Mouse (Mus musculus): ENCODE results near the gene Gtf2ird2.

The Gtf2ird2 gene

DNA sequence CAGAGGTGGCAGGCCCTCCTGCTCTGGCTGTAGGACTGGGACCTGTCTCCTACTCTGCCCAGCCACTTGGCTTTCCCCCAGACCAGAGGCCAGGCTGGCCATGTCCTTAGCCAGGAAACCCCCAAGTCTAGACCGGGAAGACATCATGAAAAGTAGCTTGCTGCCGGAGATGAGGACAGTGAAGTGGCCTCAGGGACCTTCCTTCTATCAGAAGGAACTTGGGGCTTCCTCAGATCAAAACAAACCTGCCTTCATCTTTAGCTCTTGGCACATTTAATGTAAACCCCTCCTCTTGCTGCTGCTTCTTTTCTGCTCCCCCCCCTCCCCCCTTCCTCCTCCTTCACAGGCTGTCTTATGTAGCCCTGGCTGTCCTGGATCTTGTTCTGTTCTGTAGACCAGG is 50.4 kb downstream of the Gtf2ird2 start:
- no peak for DNase-seq (ENCODE audit: low spot score in 2 of 2)

DNA sequence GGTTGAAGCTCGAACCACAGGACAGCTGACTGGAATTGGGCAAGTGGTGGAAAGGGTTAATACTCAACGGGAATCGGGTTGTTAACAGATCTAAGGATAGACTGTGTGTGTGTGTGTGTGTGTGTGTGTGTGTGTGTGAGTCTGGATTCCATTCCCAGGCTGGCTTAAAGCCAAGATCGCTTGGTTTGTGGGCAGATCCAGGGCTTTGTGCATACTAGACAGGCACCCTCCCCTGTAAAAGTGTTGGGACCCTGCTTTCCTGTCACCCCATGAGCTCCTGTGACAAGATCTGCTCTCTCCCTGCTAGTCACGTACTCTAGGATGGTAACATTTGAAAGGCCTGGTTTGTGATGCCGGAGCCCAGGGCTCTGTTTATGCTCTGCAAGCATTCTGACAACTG is 51.3 kb downstream of the Gtf2ird2 start:
- DNase-seq (ENCODE audit: low spot score in 2 of 2): peak in 1 of 2 experiments; percentile 60

DNA sequence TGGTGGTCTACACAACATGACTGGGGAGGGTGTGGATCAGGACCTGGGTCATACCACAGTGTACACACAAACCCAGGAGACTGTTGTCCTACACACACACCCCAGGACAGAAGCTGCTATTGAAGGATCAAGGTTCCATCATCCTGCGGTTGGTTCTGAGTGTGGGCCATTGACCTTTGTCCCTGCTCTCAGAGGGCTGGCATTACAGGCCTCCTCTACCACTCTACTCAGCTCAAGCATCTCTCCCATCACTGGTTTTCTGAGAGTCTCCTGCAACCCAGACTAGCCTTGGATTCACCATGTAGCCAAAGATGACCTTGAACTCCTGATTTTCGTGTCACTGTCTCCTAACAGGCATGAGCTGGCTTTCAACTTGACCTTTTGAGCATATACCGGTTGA is 52.4 kb downstream of the Gtf2ird2 start:
- no peak for DNase-seq (ENCODE audit: low spot score in 2 of 2)

DNA sequence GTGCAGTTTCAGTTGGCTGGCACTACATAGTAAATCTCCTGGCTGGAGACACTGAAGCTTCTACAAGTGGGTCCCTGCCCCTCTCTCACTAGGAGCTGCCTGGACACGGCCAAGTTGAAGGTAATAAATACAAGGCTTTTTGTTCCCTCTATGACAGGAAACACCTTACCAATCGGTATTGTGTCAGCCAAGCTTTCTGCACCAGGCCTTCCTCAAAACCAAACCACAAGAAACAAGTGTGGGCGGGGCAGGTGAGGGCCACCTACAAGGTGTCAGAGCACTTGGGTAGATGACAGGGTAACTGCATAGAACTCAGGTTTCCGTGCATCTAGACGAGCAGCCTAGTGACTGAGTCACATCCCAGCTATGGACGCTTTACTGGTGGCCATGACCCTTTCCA is 53.0 kb downstream of the Gtf2ird2 start:
- DNase-seq (ENCODE audit: low spot score in 2 of 2): no peak

GRCm38 (mm10) chr5:134237508-134237907 is 53.7 kb downstream of the Gtf2ird2 start:
- no peak for DNase-seq (ENCODE audit: low spot score in 2 of 2)

- no peak for DNase-seq (ENCODE audit: low spot score in 2 of 2)
Measured at GRCm38 (mm10) chr5:134237936-134238760, 54.3 kb downstream of the Gtf2ird2 start.

DNA sequence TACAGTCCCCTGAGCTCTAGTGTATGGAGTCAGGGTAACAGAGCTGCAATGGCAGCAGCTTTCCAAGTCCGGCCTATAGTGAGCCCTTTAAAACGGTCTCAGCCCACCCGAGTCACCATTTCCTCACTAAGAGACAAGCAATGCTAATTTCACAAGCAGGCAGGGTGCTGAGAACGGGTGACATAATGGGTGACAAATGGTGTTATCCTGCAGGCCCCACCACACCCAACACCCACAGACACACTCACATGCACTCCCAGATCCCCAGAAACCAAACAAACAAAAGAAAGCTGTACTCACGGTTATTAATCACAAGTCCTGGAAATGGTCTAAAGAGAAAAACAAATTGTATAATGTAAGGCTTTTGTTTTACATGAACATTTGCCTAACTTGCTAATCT is 58.0 kb downstream of the Gtf2ird2 start:
- no peak for DNase-seq (ENCODE audit: low spot score in 2 of 2)

DNA sequence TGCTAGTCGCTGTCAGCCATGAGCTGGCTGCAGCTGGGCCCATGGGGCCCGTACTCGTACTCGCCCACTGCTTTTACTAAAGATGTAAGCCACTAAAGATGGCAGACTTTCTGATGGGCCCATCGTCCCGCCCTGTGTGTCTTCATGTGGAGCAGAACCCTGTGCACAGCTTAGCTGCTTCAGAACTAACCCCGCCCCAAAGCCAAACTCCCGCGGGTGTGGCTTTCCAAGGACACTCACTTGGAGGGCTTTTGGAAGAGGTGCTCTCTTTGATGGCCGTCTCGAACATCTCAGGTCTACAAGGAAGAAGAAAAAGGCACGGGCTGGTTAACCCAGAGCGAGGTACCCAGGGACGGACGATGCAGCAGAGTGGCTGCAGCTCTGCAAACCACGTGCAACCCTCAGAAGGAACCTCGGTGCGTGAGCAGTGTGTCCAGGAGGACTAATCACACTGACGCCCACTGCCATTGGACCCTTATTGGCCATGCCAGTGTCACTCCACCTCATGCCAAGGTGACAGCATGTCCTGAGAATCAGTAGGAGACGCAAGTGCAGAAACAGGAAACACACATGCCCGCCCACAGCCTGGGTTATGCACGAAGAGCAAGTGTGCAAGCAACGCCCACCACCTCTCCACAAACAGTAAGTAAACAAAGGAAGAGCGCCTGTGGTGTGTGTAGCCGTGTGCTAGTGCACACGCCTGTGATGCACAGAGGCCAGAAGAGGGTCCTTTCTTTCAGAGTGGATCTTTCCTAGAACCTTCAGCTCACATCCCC is 60.0 kb downstream of the Gtf2ird2 start:
- DNase-seq (ENCODE audit: low spot score in 2 of 2): no peak

DNA sequence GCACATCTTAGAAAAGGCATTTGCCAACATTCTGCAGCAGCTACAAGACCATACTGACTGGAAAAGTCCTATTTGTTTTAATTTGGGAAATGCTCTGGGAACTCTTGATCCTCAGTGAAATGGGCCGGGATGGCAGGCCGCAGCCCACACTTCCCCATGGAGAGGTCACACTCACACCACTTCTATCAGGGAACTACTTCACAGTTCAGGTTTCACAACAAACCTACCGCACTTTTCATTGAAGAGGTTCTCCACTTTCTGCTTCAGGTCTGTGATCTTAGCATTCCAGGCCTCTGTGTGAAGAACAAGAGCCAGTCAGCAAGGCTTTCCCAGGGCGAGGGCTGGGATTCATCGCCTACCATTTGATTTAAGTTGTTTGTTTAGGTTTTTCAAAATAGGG is 61.1 kb downstream of the Gtf2ird2 start:
- no peak for DNase-seq (ENCODE audit: low spot score in 2 of 2)

DNA sequence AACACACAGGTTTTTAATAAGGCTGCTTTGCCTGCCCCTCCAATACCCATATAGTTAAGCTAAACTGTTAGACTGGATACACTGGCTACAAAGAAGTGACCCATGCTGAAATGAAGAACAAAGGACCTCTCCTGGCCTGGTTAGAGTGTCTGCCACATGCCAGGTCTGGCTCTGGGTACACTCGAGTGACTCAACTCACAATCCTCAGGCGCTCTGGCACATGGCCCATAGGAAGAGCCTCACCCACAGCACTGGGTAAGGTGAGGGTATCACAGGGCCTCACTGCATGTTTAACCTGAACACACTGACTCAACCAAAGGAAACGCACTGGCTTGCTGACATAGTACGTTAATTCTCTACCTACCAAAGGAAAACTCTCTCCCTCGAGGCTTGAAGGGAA is 62.3 kb downstream of the Gtf2ird2 start:
- DNase-seq (ENCODE audit: low spot score in 2 of 2): no peak

DNA sequence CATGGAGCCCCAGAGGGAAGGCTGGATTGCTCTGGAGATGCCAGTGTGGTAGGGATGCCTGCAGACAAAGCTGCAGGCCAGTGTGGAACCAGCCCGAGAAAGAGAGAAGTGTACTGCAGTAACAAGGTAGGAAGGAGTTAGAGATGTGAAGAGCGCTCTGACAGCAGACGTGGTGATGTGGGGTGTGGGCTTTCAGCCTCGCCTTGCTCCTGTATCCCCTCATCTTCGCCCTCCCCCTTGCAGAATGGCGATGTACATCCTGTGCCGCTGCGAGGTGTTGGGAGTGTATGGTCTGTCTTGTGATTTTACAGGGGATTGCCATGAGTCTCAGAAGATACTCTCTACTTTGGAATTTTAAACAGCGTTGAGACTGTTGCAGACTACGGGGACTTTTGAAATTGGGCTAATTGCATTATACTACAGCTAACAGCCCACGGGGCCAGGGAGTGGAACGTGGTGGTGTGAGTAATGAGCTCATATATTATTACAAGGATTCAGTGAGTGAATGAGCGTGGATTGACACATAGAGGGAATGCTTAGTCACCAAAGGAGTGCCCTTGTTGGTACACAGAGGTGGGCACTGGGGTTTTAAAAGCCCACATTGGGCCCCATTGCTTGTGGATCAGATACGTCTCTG is 64.9 kb downstream of the Gtf2ird2 start:
- DNase-seq (ENCODE audit: low spot score in 2 of 2): no peak

DNA sequence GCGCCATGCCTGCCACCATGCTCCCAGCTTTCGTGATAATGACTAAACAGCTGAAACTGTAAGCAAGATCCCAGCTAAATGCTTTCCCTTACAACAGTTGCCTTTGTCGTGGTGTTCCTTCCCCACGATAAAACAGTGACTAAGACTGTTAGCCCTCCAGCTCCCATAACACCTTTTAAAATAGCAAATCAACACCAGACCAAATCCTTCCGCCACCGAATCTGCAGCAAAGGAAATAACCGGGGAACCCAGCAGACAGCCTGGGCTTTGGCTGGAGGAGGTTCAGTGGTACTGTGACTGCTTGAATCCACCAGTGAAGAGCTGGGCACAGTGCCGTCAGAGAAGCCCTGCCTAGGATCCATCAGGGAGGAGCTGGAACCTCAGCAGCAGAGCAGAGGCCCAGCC is 65.4 kb downstream of the Gtf2ird2 start:
- peak; percentile 43 to 61 for DNase-seq (ENCODE audit: low spot score in 2 of 2)

DNA sequence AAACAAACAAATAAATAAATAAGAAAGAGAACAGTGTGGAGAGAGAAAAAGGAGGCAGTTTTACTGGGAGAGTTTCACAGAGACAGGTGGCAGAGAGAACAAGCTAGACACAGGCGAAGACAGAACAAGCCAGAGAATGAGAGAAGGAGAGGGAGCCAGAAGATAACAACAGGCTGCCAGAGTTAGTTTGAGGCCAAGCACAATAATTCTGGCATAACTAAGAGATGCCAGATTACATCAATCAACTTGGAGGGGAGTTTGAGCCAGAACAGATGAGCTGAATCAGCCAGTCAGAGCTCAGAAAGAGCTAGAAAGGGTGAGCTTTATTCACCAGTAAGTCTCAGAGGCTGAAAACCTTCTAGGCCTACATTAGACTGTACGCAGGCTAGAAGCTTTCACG is 66.8 kb downstream of the Gtf2ird2 start:
- no peak for DNase-seq (ENCODE audit: low spot score in 2 of 2)

DNA sequence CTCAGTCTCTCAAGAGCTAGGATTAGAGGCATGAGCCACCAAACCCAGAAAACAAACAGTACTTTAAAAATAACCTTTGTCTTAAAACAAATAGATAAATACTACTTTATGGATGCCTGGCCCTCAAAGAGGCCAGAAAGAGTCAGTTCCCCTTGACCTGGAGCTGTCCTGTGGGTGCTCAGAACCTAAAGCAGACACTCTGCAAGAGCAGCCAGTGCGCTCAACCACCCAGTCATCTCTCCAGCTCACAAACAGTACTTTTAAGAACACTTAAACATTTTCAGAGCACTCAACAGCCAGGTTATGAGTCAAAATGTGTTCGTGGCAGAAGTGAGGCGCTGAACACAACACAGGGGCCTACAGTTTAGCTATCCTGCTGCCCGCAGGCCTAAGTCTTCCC is 67.3 kb downstream of the Gtf2ird2 start:
- DNase-seq (ENCODE audit: low spot score in 2 of 2): no peak

- no peak for DNase-seq (ENCODE audit: low spot score in 2 of 2)
Measured at GRCm38 (mm10) chr5:134253806-134254205, 70.0 kb downstream of the Gtf2ird2 start.

DNA sequence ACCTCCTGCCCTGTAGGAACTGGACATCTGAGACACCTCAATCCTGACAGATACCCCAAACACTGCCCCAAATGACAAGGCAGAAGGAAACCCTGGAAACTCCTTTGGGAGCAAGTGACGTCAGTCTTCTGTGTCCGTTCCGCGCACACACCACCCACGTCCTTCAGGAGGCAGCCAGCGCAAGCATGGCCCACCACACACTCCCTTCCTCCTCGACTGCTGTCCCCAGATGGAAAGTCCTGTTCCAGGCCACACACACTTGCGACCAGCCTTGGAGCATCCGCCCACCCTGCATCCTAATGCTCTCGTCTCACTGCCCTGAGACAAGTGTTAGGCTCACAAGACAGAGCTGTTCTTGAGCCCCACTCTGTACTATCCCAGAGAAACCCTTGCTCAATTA is 71.5 kb downstream of the Gtf2ird2 start:
- DNase-seq (ENCODE audit: low spot score in 2 of 2): peak; percentile 56 to 57

GRCm38 (mm10) chr5:134257349-134258031 is 73.7 kb downstream of the Gtf2ird2 start:
- no peak for DNase-seq (ENCODE audit: low spot score in 2 of 2)

GRCm38 (mm10) chr5:134258395-134258794 is 74.6 kb downstream of the Gtf2ird2 start:
- no peak for DNase-seq (ENCODE audit: low spot score in 2 of 2)

- no peak for DNase-seq (ENCODE audit: low spot score in 2 of 2)
Measured at GRCm38 (mm10) chr5:134258934-134259333, 75.1 kb downstream of the Gtf2ird2 start.

DNA sequence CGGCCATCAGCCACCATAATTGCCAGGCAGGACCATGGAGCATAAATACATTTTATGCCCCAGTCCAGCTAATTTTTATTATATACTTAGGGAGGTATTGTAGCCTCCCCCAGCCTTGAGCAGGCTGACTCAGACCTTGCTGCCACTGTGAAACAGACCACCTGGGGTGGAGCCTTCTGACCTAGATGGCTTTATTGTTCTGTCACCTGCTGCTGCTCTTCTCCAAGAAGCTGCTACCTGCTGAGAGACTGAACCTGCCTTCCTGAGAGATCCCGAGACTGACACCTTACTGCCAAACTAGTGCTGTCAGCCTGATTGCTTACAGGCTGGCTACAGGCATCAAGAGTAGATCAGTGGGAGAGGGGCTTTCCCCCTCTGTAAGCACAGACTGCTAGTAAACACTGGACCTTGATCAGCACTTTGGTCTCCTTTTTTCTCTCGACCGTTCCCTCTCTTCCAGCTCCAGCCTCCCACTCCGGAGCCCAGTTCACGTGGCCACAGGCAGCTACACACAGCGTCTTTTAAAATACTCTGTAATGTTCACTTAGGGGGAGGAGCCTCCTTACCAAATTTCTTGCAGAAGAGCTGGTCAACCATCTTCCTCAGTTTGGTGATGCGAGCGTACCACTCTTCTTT is 76.3 kb downstream of the Gtf2ird2 start:
- DNase-seq (ENCODE audit: low spot score in 2 of 2): no peak

DNA sequence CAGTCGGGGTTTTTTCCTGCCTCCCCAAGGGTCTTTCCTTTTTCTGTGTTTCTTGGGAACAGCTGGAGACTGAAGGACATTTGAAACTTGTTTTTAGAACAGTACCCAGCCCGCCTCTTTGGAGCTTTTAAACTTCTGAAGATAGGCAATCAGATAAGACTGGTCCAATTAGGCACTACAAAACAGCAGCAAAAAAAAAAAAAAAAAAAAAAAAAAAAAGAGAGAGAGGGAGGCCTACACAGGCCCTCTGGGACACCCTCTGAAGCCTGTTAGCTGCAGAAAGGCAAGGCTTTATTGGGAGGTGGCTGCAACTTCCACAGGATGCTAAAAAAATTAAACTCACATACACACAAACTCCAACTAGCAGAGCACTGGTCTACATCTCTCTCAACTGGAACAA is 82.1 kb downstream of the Gtf2ird2 start:
- DNase-seq (ENCODE audit: low spot score in 2 of 2): no peak

- DNase-seq (ENCODE audit: low spot score in 2 of 2): no peak
Measured at GRCm38 (mm10) chr5:134266404-134266803, 82.6 kb downstream of the Gtf2ird2 start.
